Comparison of ENCODE assay signal across 12 mouse cellular contexts in the genomic region with DNA sequence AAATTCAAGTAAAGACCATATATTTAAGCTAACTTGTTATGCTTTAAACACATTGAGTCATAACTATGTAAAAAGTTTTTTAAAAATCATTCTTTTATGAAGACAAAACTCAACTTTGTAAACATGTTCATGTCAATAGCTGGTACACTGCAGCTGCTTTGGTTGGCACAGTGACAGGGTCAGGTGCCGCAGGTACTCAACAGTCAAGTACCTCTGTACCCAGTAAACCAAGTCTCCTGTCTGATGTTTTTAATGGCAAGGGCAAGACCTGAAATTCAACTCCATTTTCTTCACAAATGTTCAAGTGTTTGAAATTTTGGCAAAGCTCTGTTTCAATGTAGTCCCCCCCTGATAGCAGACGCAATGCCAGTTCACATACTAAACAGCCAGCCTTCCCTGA. TPM values are rescaled to one million over a fixed set of nuclear protein-coding genes. Genes with fewer than 3 reads are reported as not detected.
"Had no signal": no experiment of that assay in that cellular context is flagged by ENCODE, and none has a peak within 500 bp of the region (broad histone marks: within the 10 kb centered on the region; RNA-seq: fewer than 3 reads in every experiment).

No protein-coding gene starts in this region.

- H3K9me3 ChIP-seq: limb, embryonic 12.5 days; liver, embryonic 15.5 days; midbrain, embryonic 15.5 days had no signal

- H3K4me1 ChIP-seq: limb, embryonic 12.5 days; midbrain, embryonic 15.5 days had no signal

- H3K9ac ChIP-seq: limb, embryonic 12.5 days; liver, embryonic 15.5 days; midbrain, embryonic 15.5 days had no signal

- H3K27ac ChIP-seq: kidney, postnatal 0 days; limb, embryonic 12.5 days; liver, embryonic 15.5 days; midbrain, embryonic 15.5 days; stomach, postnatal 0 days had no signal

- H3K4me3 ChIP-seq: limb, embryonic 12.5 days; liver, embryonic 15.5 days; midbrain, embryonic 15.5 days had no signal

- H3K4me2 ChIP-seq: limb, embryonic 12.5 days; liver, embryonic 15.5 days; midbrain, embryonic 15.5 days had no signal

- ATAC-seq: midbrain, embryonic 15.5 days had no signal

- DNase-seq: kidney, adult 11 months; kidney, adult 9 months; layer of hippocampus, adult 9-11 months; layer of hippocampus, postnatal 36 days; right cerebral cortex, postnatal 14 days; thymus, postnatal 4 days had no signal

- H3K27me3 ChIP-seq: limb, embryonic 12.5 days; liver, embryonic 15.5 days; midbrain, embryonic 15.5 days had no signal

RNA-seq across cellular contexts. Expression of gene Ska3, which starts 7.5 kb away (rescaled TPM):
- polyA plus RNA-seq: liver, adult 2 months had no signal
